Mouse (Mus musculus): ENCODE data around the gene Celf5. TPM values are rescaled to one million over a fixed set of nuclear protein-coding genes. Genes with fewer than 3 reads are reported as not detected.

The Celf5 gene
- polyA plus RNA-seq, 1 experiment from 2014 or later, result 0.04 TPM

Other genes starting within 250 kb of the Celf5 start
- gene Zfr2, start 249.6 kb downstream of the Celf5 start, polyA plus RNA-seq (2018), result 0.26 to 0.61 TPM (median 0.53 TPM) in 3 replicates
- gene Matk, start 229.8 kb downstream of the Celf5 start, polyA plus RNA-seq (2018), result 5.3 to 5.7 TPM (median 5.5 TPM) in 3 replicates
- gene Mrpl54, start 215.8 kb downstream of the Celf5 start, polyA plus RNA-seq (2018), result 39.4 to 78.9 TPM (median 55.8 TPM) in 3 replicates
- 9.8 to 31.4 TPM (median 19.8 TPM) in 3 replicates for gene Apba3, start 215.7 kb downstream of the Celf5 start, polyA plus RNA-seq (2018)
- 1.7 to 4.2 TPM (median 3.3 TPM) in 3 replicates for gene Tjp3, start 191.1 kb downstream of the Celf5 start, polyA plus RNA-seq (2018)
- 63.2 to 85.8 TPM (median 77.1 TPM) in 3 replicates for gene Pip5k1c, start 189.7 kb downstream of the Celf5 start, polyA plus RNA-seq (2018)
- gene Cactin, start 161.6 kb downstream of the Celf5 start, polyA plus RNA-seq (2018), result 14.4 to 21.3 TPM (median 15.1 TPM) in 3 replicates
- not detected in 3 replicates for gene Tbxa2r, start 154.0 kb downstream of the Celf5 start, polyA plus RNA-seq (2018)
- 0.07 TPM in 1 of 3 replicates, not detected in the others for gene Gipc3, start 139.4 kb downstream of the Celf5 start, polyA plus RNA-seq (2018)
- 33.1 to 54.6 TPM (median 42.5 TPM) in 3 replicates for gene Hmg20b, start 132.2 kb downstream of the Celf5 start, polyA plus RNA-seq (2018)
- 129 to 266 TPM (median 167 TPM) in 3 replicates for gene Mfsd12, start 125.2 kb downstream of the Celf5 start, polyA plus RNA-seq (2018)
- gene 4930404N11Rik, start 116.9 kb downstream of the Celf5 start, polyA plus RNA-seq (2018), result 1.5 to 9.8 TPM (median 2.5 TPM) in 3 replicates
- 12.9 to 17.0 TPM (median 15.3 TPM) in 3 replicates for gene Fzr1, start 104.2 kb downstream of the Celf5 start, polyA plus RNA-seq (2018)
- gene Dohh, start 98.3 kb downstream of the Celf5 start, polyA plus RNA-seq (2018), result 21.0 to 48.1 TPM (median 32.0 TPM) in 3 replicates
- gene Gm48551, start 98.2 kb downstream of the Celf5 start, polyA plus RNA-seq (2018), result 0.07 to 1.0 TPM (median 0.46 TPM) in 3 replicates
- gene Gm48552, start 93.7 kb downstream of the Celf5 start, polyA plus RNA-seq (2018), result 0.57 TPM in 1 of 3 replicates, not detected in the others
- gene Smim24, start 89.7 kb downstream of the Celf5 start, polyA plus RNA-seq (2018), result 9.6 to 21.8 TPM (median 14.6 TPM) in 3 replicates
- gene Nfic, start 27.1 kb downstream of the Celf5 start, polyA plus RNA-seq (2018), result 33.6 to 60.6 TPM (median 57.7 TPM) in 3 replicates
- 54.5 to 93.3 TPM (median 77.1 TPM) in 3 replicates for gene Ncln, start 13.7 kb upstream of the Celf5 start, polyA plus RNA-seq (2018)
- 0.14 to 0.26 TPM (median 0.14 TPM) in 3 replicates for gene S1pr4, start 17.4 kb upstream of the Celf5 start, polyA plus RNA-seq (2018)
- 4.6 to 16.6 TPM (median 10.2 TPM) in 3 replicates for gene Gna15, start 41.5 kb upstream of the Celf5 start, polyA plus RNA-seq (2018)
- gene Gna11, start 62.5 kb upstream of the Celf5 start, polyA plus RNA-seq (2018), result 3.5 to 6.3 TPM (median 6.2 TPM) in 3 replicates
- gene Aes, start 76.8 kb upstream of the Celf5 start, polyA plus RNA-seq (2018), result 301 to 334 TPM (median 303 TPM) in 3 replicates
- gene Tle2, start 91.9 kb upstream of the Celf5 start, polyA plus RNA-seq (2018), result 1.3 to 3.9 TPM (median 3.6 TPM) in 3 replicates
- 9.8 to 17.4 TPM (median 16.7 TPM) in 3 replicates for gene Tle6, start 118.4 kb upstream of the Celf5 start, polyA plus RNA-seq (2018)
- gene BC025920, start 123.6 kb upstream of the Celf5 start, polyA plus RNA-seq (2018), result 0.30 to 0.55 TPM (median 0.40 TPM) in 3 replicates
- gene Sirt6, start 145.1 kb upstream of the Celf5 start, polyA plus RNA-seq (2018), result 7.3 to 9.1 TPM (median 8.1 TPM) in 3 replicates
- 10.3 to 12.0 TPM (median 11.5 TPM) in 3 replicates for gene Ankrd24, start 145.8 kb upstream of the Celf5 start, polyA plus RNA-seq (2018)
- 2.2 to 2.9 TPM (median 2.6 TPM) in 3 replicates for gene Gm10778, start 166.3 kb upstream of the Celf5 start, polyA plus RNA-seq (2018)
- 3.1 to 4.4 TPM (median 3.4 TPM) in 3 replicates for gene Zfp433, start 222.1 kb upstream of the Celf5 start, polyA plus RNA-seq (2018)